Mouse (Mus musculus) urinary bladder, adult 2 months (tissue): ENCODE data around the gene Gpx3. TPM values are rescaled to one million over a fixed set of nuclear protein-coding genes. Genes with fewer than 3 reads are reported as not detected.
"Not testable (repeated sequence)": the region's sequence is repeated elsewhere in the genome, so short reads cannot be mapped to it uniquely, and the experiment has no call there.

ENCODE experiments used
- DNase-seq: peaks from one replicate; pipeline ENCODE4 v3.0.0; 2022; ENCODE audit warnings: low spot score
- polyA plus RNA-seq: library from polyadenylated mRNA; depleted of rRNA; stranded (reverse); fragments of >200 nt; gene quantifications from 2 replicates; pipeline ENCODE4 v1.2.3, GENCODE M21; 2012

Gpx3 gene
- polyA plus RNA-seq, 1 experiment: 53.0 TPM

DNA sequence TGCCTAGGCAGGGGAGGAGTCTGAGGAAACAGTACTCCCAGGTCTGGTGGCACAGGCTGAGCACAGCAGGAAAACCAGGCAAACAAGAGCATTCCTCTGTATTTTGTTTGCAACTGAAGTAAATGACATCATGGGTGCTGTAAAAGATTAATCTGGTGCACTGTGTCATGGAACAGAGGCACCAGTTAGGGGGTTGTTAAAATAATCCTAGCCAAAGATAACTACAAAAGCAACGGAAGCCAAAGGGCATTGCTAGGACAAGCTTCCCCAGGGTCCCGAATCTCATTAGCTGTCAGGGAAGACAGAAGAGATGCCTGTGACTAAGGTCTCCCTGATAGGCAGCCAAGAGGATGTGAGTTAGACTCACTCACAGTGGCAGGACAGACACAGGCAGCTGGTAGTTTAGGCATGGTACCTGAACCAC, 21.2 kb upstream of the Gpx3 start:
- DNase-seq: no peak

GRCm38 (mm10) chr11:54882671-54883070, 19.6 kb upstream of the Gpx3 start:
- DNase-seq: no peak

DNA sequence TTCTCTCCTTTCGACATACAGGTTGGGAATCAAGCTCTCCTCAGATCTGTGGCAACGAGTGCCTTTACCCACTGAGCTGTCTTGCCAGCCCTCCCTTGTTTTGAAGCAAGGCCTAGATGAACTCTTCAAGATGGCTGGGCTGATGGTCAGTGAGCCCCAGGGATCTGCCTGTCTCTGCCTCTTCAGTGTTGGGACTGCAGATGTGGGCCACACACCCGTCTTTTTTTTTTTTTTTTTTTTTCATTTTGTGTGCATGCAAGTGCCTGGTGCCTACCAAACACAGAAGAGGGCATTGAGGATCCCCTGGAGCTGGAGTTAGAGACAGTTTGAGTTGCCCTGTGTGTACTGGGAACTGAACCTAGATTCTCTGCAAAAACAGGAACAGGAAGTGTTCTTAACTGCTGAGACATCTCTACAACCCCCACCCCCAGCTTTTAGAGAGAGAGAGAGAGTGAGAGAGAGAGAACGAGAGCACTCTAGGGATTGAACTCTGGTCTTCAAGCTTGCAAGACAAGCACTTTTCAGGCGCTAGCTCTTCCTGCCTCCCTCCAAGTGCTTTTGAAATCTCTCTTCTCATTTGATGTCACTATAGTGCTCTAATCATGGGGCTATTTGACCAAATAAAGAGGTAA, 17.9 kb upstream of the Gpx3 start:
- DNase-seq: no peak

DNA sequence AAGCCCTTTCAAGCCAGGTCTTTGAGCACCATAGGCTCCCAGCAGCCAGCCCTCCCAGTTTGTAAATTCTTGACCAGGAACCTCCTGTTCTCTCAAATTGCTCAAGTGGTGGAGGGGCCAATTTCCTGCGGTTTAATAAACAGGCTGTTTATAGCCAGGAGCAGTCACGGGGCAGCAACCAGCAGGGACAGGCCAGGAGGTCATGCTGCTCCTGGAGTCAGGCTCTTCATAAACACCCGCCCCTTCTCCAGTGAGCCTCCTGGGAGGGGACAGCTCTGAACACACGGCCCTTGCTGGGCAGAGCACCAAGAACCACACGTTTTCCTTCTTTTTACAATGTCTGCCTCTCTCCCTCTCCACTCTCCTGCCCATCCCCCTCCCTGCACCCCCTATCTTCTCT, 17.3 kb upstream of the Gpx3 start:
- no peak for DNase-seq

DNA sequence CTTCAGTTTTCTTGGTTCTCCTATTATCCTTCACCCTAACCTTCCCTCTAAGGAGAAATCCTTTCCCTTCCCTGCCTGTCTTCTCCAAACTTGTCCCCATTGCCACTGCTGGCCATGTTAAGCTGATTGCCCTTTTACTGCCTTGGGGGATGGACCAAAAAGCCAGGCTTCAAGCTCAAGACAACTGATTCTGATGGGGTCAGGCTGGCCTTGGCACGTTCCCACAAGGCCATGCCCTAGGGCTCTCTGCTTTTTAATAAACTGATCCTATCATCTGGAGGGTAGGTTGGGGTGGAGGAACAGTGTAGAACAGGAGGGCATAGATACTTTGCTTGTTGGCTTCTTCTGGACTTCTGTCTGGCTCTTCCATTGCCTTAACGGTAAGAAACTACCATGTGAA, 16.8 kb upstream of the Gpx3 start:
- no peak for DNase-seq

DNA sequence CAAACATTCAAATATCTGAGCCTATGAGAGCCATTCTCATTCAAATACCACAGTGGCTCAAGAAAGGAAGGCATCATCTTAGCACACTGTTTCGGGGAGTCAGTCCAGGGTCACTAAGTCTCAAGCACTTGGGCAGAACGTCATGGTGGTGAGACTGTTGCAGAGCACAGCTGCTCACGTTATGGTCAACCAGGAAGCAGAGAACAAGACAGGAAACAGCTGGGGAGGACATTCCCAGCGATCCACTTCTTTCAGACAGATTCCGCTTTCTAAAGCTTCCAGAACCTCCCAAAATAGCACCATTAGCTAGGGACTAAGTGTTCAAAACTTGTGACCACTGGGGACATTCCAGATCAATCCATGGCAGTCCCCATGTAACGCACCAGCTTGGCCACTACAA, 14.3 kb upstream of the Gpx3 start:
- DNase-seq: no peak

DNA sequence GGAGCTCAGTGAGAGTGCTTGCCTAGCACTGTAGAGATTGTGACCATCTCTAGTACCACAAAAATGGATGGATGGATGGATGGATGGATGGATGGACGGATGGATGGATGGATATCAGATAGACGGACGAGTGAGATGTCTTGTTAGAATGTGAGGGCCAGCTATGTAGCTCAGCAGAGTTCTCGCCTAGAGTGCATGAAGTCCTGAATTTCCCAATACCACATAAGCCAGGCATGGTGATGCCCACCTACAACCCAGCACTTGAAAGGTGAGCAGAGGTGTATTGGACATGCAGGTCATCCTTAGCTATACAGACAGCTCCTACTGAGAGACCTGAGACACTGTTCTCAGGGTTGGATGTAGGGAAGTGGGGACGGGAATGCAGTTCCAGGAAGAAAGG, 10.9 kb upstream of the Gpx3 start:
- no peak for DNase-seq

- no peak for DNase-seq
These were observed 10.2 kb upstream of the Gpx3 start for GRCm38 (mm10) chr11:54892091-54892490.

- no peak for DNase-seq
These were observed 7.7 kb upstream of the Gpx3 start for GRCm38 (mm10) chr11:54894589-54894988.

DNA sequence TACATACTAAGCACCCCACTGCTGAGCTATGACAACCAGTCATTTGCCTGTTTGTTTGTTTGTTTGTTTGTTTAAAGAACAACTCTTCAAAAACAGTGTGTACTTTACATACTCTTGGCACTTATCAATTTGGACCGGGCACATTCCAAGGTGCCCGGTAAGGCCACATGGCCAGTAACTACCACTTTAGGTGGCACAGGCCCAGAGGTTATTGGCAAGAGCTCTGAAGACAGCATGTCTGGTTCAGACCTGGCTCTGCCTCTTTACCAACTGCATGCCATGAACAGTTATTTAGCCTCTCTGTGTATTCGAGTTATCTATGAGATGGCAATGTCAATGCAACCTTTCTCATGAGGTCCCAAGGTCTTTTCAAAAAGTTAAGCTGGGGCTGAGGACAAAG, 5.6 kb upstream of the Gpx3 start:
- DNase-seq: not testable (repeated sequence)

DNA sequence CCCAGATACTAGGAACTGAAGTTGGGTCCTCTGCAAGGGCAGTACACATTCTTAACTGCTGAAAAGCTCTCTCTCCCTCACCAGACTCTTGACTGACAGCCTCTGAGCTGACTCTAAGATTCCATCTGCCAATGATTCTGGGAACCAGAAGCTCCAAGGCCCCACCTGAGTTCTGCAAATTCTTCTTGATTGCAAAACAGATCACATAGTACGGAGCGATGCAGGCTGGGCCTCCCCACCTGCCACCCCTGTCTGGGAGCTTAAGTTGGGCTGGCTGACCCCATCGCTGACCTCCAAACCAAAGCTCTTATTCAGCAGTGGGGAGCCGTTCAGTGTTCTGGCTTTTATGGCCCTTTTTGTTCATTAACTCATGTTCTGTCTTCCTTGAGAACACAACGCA, 4.8 kb upstream of the Gpx3 start:
- DNase-seq: no peak

DNA sequence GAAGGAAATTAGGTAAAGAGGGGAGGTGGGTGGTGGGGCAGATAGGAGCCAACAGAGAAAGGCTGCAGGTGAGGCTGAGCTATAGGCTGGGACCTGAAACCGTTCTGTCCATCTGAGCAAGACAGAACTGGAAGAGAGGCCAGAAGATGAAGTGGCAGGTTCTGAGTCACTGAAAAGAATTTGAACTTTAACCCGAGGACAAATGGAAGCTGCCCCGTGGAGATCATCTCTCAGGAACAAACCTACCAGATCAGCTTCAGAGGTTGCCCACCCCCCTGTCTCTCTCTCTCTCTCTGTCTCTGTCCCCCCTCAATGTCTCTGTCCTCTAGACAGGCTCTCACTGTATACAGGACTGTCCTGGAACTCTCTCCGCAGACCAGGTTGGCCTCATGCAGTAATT, 2.6 kb upstream of the Gpx3 start:
- no peak for DNase-seq

DNA sequence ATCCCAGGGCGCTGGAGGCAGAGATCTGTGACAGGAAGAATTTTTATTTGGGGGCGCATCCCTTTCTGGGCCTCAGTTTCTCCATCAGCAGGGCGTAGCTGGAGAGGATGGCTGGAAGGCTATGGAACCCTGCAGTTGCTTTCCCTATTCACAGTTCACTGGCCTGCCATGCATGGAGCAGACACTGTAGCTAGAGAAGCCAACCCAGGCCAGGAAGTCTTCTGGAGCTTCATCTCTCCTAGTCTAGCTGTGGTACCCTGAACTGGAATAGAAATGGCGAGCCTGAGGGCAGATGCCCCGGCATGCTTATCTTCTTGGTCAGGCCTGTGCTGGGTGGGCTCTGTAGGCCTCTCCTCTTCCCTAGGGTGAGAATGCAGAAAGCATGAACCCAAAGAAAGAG, 1.1 kb downstream of the Gpx3 start:
- DNase-seq: no peak

- no peak for DNase-seq
These were observed 1.9 kb downstream of the Gpx3 start for GRCm38 (mm10) chr11:54903940-54904706.

DNA sequence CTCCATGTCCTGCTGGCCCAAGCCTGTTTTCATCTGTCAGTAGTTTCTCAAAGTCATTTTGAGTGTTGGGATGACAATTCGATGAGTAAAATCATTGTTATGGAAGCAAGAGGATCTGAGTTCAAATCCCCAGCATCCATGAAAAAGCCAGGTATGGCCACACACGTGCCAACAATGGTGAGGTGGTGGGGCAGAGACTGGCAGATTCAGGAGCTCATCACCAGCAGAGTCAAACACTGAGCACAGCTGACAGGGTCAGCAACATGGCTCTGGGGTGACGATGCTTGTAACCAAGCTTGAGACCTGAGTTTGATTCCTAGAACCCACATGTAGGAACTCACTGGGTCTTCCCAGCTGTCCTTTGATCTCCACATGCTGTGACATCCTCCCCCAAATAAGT, 2.8 kb downstream of the Gpx3 start:
- DNase-seq: no peak

DNA sequence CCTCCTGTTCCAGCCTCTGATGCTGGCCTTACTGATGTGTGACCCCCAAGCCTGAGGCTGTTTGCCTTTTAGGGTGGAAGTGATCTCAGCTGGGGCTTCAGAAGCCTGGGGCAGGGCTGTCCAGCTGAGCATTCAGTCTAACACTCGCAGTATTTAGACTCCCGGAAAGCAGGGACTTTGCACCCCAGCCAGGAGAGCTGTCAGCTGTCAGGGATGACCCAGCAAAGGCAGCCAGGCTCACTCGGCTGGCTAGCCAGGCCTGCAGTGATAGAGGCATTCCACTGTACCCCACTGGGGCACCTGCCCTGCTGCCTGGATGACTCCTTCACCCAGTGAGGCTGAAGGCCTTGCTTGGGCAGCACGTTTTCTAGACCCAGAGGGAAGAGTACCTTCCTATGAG, 3.7 kb downstream of the Gpx3 start:
- no peak for DNase-seq

DNA sequence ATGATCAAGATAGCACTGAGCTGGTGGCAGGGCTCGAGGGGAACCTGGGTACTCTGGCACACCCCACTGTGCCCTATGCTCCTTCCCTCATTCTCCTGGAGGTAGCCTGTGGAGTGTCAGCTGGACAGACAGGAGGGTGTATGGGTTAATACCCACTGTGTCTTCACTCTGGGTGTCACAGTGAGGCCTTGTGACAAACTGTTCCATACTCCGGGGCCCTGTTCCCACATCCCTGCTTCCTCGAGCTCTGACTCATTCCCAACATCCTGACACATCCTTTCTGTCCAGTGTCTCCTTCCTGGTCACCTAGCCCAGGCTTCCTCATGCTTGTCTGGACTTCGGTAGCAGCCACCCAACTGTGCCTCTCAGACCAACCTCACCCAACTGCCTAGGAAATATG, 4.2 kb downstream of the Gpx3 start:
- DNase-seq: no peak

DNA sequence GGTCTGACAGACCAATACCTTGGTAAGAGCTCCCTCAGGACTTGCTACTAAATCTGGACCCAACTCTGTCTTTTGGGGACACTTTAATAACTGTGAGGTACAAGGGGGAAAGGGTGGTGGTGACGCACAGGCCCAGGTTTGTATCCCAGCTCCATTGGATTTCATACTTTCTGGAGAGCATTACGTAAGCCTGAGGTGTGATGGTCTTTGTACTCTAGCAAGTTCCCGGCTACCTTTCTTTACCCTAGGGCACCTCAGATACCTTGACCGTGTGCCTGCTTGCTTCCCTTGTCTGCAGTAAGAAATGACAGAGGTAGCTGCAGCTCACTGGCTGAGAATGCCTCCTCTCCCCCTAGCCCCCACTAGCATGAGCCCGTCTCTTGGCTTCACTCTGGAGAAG, 5.0 kb downstream of the Gpx3 start:
- DNase-seq: no peak

GRCm38 (mm10) chr11:54909273-54909672, 7.0 kb downstream of the Gpx3 start:
- DNase-seq: no peak

DNA sequence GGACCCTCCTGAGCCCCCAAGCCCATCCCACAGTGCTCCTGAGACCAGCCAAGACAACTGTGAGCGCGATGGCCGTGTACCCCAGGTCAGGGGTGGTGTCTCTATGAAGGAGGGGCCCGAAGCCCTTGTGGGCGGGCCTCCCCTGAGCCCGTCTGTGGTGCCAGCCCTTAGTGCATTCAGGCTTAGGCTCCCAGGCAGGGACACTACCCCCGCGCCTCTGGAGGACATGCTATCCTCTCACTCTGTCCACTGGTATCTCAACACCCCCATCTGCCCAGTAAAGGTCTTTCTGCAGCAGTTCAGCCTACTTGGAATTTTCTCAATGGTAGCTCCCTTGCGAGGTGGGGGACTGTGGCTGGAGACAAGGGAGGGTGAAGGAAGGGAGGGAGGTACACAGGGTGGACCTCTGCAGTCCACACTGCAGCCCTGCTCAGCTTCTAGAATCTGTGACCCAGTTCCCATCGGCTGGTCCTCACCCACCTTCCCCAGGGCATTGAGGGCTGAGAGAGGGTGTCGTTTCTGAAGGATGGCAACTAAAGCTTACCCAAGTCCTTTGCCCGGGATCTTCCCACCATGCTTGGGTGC, 7.9 kb downstream of the Gpx3 start:
- no peak for DNase-seq

DNA sequence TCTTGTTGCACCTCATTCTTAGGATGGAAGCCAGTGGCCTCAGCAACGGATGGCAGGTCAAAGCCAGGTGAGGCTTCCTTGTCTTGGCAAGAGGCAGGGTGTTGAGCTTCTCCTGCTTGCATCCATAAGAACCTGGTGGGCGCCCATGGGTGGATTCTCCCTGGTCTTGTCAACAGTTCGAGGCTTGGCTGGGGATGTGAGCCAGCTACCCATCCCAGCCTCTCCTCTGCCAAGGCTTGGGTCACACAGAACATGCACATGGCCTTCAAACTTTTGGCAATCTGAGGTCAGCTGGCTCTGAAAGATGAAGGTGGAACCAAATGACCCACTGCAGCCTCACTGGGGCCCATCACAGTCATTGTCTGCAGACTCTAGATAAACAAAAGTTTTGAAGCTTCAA, 8.9 kb downstream of the Gpx3 start:
- DNase-seq: no peak

- no peak for DNase-seq
These were observed 9.6 kb downstream of the Gpx3 start for GRCm38 (mm10) chr11:54911671-54912502.
